Mouse (Mus musculus): ENCODE results near the gene Arap1. TPM values are rescaled to one million over a fixed set of nuclear protein-coding genes. Genes with fewer than 3 reads are reported as not detected.

Arap1 gene
- polyA plus RNA-seq, 1 experiment from 2014 or later = 31.2 TPM

GRCm38 (mm10) chr7:101316591-101317001 lies 31.3 kb upstream of the Arap1 start:
- Histone ChIP-seq H3K4me1 (replicated peaks; ENCODE audit: control insufficient read depth, insufficient read depth, low read length) (0 out of 2 replicates have a peak, but pooled peaks cover 4% of the 10 kb centered on the region), H3K9ac (ENCODE audit: low read depth, low read length) (no peak overlapping the region), H3K4me2 (replicated peaks; ENCODE audit: low read depth) (no peak overlapping the region), H3K27me3 (replicated peaks; ENCODE audit: control insufficient read depth, insufficient read depth, low read length) (no peaks in the 10 kb centered on the region), H3K4me3 (ENCODE audit: low read depth, low read length) (no peak overlapping the region), H3K27ac (ENCODE audit: low read depth, low read length) (no peak overlapping the region), H3K36me3 (ENCODE audit: control insufficient read depth, insufficient read depth) (no peaks in the 10 kb centered on the region), H3K9me3 (ENCODE audit: control insufficient read depth) (no peaks in the 10 kb centered on the region)
- TF ChIP-seq CTCF (IDR thresholded peaks at IDR 0.05; ENCODE audit: low read depth) = no peak
- 28% methylated on average over 6 of the region's 6 CpGs for WGBS
- ATAC-seq = no peak

GRCm38 (mm10) chr7:101317014-101317413 lies 30.9 kb upstream of the Arap1 start, which contains the start of gene Stard10:
Stard10 (plus strand) TSS chr7:101317086.
- Histone ChIP-seq H3K9ac (ENCODE audit: low read depth, low read length) (no peak within 1 kb of the TSS), H3K27ac (ENCODE audit: low read depth, low read length) (no peak within 1 kb of the TSS), H3K4me2 (replicated peaks; ENCODE audit: low read depth) (no peak within 1 kb of the TSS), H3K4me3 (ENCODE audit: low read depth, low read length) (no peak within 1 kb of the TSS), H3K36me3 (ENCODE audit: control insufficient read depth, insufficient read depth) (no peaks in the 10 kb centered on the region), H3K27me3 (replicated peaks; ENCODE audit: control insufficient read depth, insufficient read depth, low read length) (no peaks in the 10 kb centered on the region), H3K4me1 (replicated peaks; ENCODE audit: control insufficient read depth, insufficient read depth, low read length) (0 out of 2 replicates have a peak, but pooled peaks cover 4% of the 10 kb centered on the region), H3K9me3 (ENCODE audit: control insufficient read depth) (no peaks in the 10 kb centered on the region)
- 58% methylated on average over 3 of the region's 3 CpGs for WGBS
- ATAC-seq = no peak
- TF ChIP-seq CTCF (IDR thresholded peaks at IDR 0.05; ENCODE audit: low read depth) = no peak

- no peak overlapping the region for H3K4me2 ChIP-seq (replicated peaks; ENCODE audit: low read depth)
- no peak overlapping the region for H3K9ac ChIP-seq (ENCODE audit: low read depth, low read length)
- no peaks in the 10 kb centered on the region for H3K36me3 ChIP-seq (ENCODE audit: control insufficient read depth, insufficient read depth)
- no peak overlapping the region for H3K4me3 ChIP-seq (ENCODE audit: low read depth, low read length)
- H3K4me1 ChIP-seq (replicated peaks; ENCODE audit: control insufficient read depth, insufficient read depth, low read length) = 0 out of 2 replicates have a peak, but pooled peaks cover 6% of the 10 kb centered on the region
- no peak for ATAC-seq
- no peaks in the 10 kb centered on the region for H3K9me3 ChIP-seq (ENCODE audit: control insufficient read depth)
- H3K27me3 ChIP-seq (replicated peaks; ENCODE audit: control insufficient read depth, insufficient read depth, low read length) = no peaks in the 10 kb centered on the region
- WGBS = 54% methylated on average over 4 of the region's 4 CpGs
- TF ChIP-seq CTCF (IDR thresholded peaks at IDR 0.05; ENCODE audit: low read depth) = no peak
- H3K27ac ChIP-seq (ENCODE audit: low read depth, low read length) = no peak overlapping the region
Measured at GRCm38 (mm10) chr7:101318848-101319247, 29.0 kb upstream of the Arap1 start.

GRCm38 (mm10) chr7:101319796-101320195 lies 28.1 kb upstream of the Arap1 start:
- no peaks in the 10 kb centered on the region for H3K27me3 ChIP-seq (replicated peaks; ENCODE audit: control insufficient read depth, insufficient read depth, low read length)
- no peaks in the 10 kb centered on the region for H3K9me3 ChIP-seq (ENCODE audit: control insufficient read depth)
- 50% methylated on average over 1 of the region's 1 CpGs for WGBS
- ATAC-seq = no peak
- H3K9ac ChIP-seq (ENCODE audit: low read depth, low read length) = no peak overlapping the region
- no peak overlapping the region for H3K4me3 ChIP-seq (ENCODE audit: low read depth, low read length)
- no peak for TF ChIP-seq CTCF (IDR thresholded peaks at IDR 0.05; ENCODE audit: low read depth)
- H3K4me2 ChIP-seq (replicated peaks; ENCODE audit: low read depth) = no peak overlapping the region
- peak overlapping the region; percentile 93; the same call in 1 of the 2 replicates for H3K27ac ChIP-seq (ENCODE audit: low read depth, low read length)
- no peaks in the 10 kb centered on the region for H3K36me3 ChIP-seq (ENCODE audit: control insufficient read depth, insufficient read depth)
- H3K4me1 ChIP-seq (replicated peaks; ENCODE audit: control insufficient read depth, insufficient read depth, low read length) = 0 out of 2 replicates have a peak, but pooled peaks cover 6% of the 10 kb centered on the region

GRCm38 (mm10) chr7:101320399-101321217 lies 27.3 kb upstream of the Arap1 start:
- Histone ChIP-seq H3K4me1 (replicated peaks; ENCODE audit: control insufficient read depth, insufficient read depth, low read length) (peaks cover 9% of the 10 kb centered on the region; the same call in 1 of the 2 replicates), H3K36me3 (ENCODE audit: control insufficient read depth, insufficient read depth) (peaks cover 5% of the 10 kb centered on the region; the same call in 1 of the 2 replicates), H3K4me3 (ENCODE audit: low read depth, low read length) (peak overlapping the region; percentile 86), H3K27ac (ENCODE audit: low read depth, low read length) (peak overlapping the region; percentile 93), H3K4me2 (replicated peaks; ENCODE audit: low read depth) (peak overlapping the region; percentile 90), H3K9ac (ENCODE audit: low read depth, low read length) (peak overlapping the region; percentile 83), H3K27me3 (replicated peaks; ENCODE audit: control insufficient read depth, insufficient read depth, low read length) (no peaks in the 10 kb centered on the region), H3K9me3 (ENCODE audit: control insufficient read depth) (no peaks in the 10 kb centered on the region)
- no peak for TF ChIP-seq CTCF (IDR thresholded peaks at IDR 0.05; ENCODE audit: low read depth)
- ATAC-seq = peak; percentile 82
- 4% methylated on average over 23 of the region's 37 CpGs for WGBS

- Histone ChIP-seq H3K4me2 (replicated peaks; ENCODE audit: low read depth) (peak overlapping the region; percentile 90), H3K4me1 (replicated peaks; ENCODE audit: control insufficient read depth, insufficient read depth, low read length) (peaks cover 11% of the 10 kb centered on the region; the same call in 1 of the 2 replicates), H3K27me3 (replicated peaks; ENCODE audit: control insufficient read depth, insufficient read depth, low read length) (no peaks in the 10 kb centered on the region), H3K9ac (ENCODE audit: low read depth, low read length) (peak overlapping the region; percentile 83), H3K4me3 (ENCODE audit: low read depth, low read length) (peak overlapping the region; percentile 86), H3K36me3 (ENCODE audit: control insufficient read depth, insufficient read depth) (peaks cover 5% of the 10 kb centered on the region; the same call in 1 of the 2 replicates), H3K27ac (ENCODE audit: low read depth, low read length) (peak overlapping the region; percentile 93), H3K9me3 (ENCODE audit: control insufficient read depth) (no peaks in the 10 kb centered on the region)
- peak; percentile 54 for ATAC-seq
- WGBS = 4% methylated on average over 41 of the region's 61 CpGs
- TF ChIP-seq CTCF (IDR thresholded peaks at IDR 0.05; ENCODE audit: low read depth) = 0 out of 2 replicates have a peak, but pooled peaks have one; percentile 14
Measured at GRCm38 (mm10) chr7:101321218-101321827, 26.5 kb upstream of the Arap1 start.
